Mouse (Mus musculus) spleen, postnatal 10 days (tissue): Measurements from ENCODE around the gene Arnt2.
A peak's percentile ranks its signal among the peaks of the same experiment; 100 is the strongest.

Experiments
- DNase-seq, 2 experiments: peaks; one replicate each; pipeline ENCODE4 v3.0.0; 2021 to 2022; ENCODE audit warnings: low spot score in 2 of 2

The Arnt2 gene

GRCm38 (mm10) chr7:84286526-84287225 lies 123.3 kb downstream of the Arnt2 start:
- DNase-seq: no peak

GRCm38 (mm10) chr7:84285790-84286189 lies 124.2 kb downstream of the Arnt2 start:
- DNase-seq: no peak

GRCm38 (mm10) chr7:84284974-84285373 lies 125.0 kb downstream of the Arnt2 start:
- DNase-seq: no peak

- DNase-seq: no peak
Observed at GRCm38 (mm10) chr7:84282231-84282630, 127.7 kb downstream of the Arnt2 start.

GRCm38 (mm10) chr7:84279231-84279630 lies 130.7 kb downstream of the Arnt2 start:
- DNase-seq: no peak

- no peak for DNase-seq
Observed at GRCm38 (mm10) chr7:84275312-84275711, 134.7 kb downstream of the Arnt2 start.

GRCm38 (mm10) chr7:84273930-84274329 lies 136.0 kb downstream of the Arnt2 start:
- no peak for DNase-seq

- peak; percentile 19 to 71 for DNase-seq
Observed at GRCm38 (mm10) chr7:84272206-84272818, 137.7 kb downstream of the Arnt2 start.

- DNase-seq: no peak
Observed at GRCm38 (mm10) chr7:84271429-84271828, 138.5 kb downstream of the Arnt2 start.

GRCm38 (mm10) chr7:84263466-84263865 lies 146.5 kb downstream of the Arnt2 start:
- DNase-seq: no peak

GRCm38 (mm10) chr7:84261341-84261740 lies 148.6 kb downstream of the Arnt2 start:
- no peak for DNase-seq

- no peak for DNase-seq
Observed at GRCm38 (mm10) chr7:84260401-84260800, 149.6 kb downstream of the Arnt2 start.

GRCm38 (mm10) chr7:84259309-84259985 lies 150.5 kb downstream of the Arnt2 start:
- no peak for DNase-seq

- no peak for DNase-seq
Observed at GRCm38 (mm10) chr7:84256661-84257060, 153.3 kb downstream of the Arnt2 start.

GRCm38 (mm10) chr7:84256245-84256644 lies 153.7 kb downstream of the Arnt2 start:
- DNase-seq: no peak

- DNase-seq: no peak
Observed at GRCm38 (mm10) chr7:84254916-84255315, 155.1 kb downstream of the Arnt2 start.

- DNase-seq: no peak
Observed at GRCm38 (mm10) chr7:84254311-84254710, 155.7 kb downstream of the Arnt2 start.

GRCm38 (mm10) chr7:84251667-84252066 lies 158.3 kb downstream of the Arnt2 start:
- no peak for DNase-seq

GRCm38 (mm10) chr7:84250736-84251135 lies 159.2 kb downstream of the Arnt2 start:
- DNase-seq: no peak

GRCm38 (mm10) chr7:84249951-84250350 lies 160.0 kb downstream of the Arnt2 start:
- DNase-seq: no peak

- no peak for DNase-seq
Observed at GRCm38 (mm10) chr7:84249381-84249780, 160.6 kb downstream of the Arnt2 start.

GRCm38 (mm10) chr7:84247960-84248665 lies 161.9 kb downstream of the Arnt2 start:
- no peak for DNase-seq
